Mouse (Mus musculus) liver, postnatal 0 days (tissue): Measurements from ENCODE around the gene Zc3h6.

Experiments
- CTCF ChIP-seq: sonication (generic); IDR thresholded peaks from 2 replicates; pipeline ENCODE4 v1.5.1; 2016; ENCODE audit warnings: antibody characterized with exemption, low read depth
- EP300 ChIP-seq: IDR thresholded peaks from 2 replicates; pipeline ENCODE4 v1.6.1; 2016; ENCODE audit warnings: antibody characterized with exemption, low read depth, mild to moderate bottlenecking

DNA sequence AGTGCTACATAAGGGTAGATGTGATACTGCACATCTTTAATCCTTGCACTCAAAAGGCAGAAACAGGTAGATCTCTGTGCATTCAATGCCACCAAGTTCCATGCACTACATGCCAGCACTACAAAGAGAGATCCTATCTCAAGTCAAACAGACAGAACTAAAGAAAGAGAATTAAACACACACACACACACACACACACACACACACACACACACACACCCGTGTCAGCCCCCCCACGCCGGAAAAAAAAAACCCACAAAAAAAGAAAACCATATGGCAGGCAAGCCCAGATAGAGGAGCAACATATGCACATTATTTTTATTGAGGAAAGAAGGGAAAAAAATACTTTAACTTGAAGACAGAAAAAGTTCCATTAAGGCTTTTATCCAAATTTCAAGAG lies 38.8 kb upstream of the Zc3h6 start:
- no peak for TF ChIP-seq CTCF
- TF ChIP-seq EP300, result no peak
